Mouse (Mus musculus): ENCODE measurements around the gene Ltc4s.

The Ltc4s gene

DNA sequence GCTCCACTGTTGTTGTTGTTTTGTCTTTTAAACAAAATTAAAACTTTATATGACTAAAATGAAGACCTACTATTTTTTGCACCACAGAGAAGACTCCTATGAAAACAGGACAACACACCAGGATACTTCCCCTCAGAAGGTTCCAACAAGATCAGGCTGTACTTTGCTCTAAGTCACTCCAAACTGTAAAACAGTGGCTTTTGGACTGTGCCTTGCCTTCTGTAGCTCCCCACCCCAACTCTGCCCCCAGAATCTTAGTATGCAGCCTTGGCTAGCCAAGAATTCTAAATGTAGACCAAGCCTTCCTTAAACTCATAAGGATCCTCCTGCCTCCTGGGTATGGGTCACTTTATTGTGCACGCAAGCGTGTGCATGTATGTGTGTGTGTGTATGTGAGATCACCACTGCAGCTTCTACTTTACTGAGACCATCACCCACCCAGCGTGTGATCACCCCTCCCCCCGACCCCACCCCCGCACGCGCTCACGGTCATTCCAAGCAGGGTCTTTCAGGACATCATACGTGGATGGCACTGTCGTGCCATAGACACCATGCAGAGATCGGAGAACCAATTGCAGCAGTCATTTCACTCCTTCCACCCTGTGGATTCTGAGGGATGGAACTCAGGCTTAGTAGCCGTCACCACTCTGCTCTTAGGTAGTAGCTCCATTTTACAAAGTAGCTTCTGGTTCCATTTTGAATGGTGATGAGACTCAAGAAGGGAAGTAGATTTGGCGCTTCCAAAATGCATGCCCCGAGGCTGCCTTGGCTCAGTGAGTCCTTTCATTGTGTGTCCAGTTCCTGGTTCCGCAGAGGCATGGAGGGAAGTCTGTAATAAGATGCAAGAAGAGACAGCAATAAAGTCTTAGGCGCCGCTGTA is 14.4 kb downstream of the Ltc4s start:
- DNase-seq (ENCODE audit: low read depth), result no peak

DNA sequence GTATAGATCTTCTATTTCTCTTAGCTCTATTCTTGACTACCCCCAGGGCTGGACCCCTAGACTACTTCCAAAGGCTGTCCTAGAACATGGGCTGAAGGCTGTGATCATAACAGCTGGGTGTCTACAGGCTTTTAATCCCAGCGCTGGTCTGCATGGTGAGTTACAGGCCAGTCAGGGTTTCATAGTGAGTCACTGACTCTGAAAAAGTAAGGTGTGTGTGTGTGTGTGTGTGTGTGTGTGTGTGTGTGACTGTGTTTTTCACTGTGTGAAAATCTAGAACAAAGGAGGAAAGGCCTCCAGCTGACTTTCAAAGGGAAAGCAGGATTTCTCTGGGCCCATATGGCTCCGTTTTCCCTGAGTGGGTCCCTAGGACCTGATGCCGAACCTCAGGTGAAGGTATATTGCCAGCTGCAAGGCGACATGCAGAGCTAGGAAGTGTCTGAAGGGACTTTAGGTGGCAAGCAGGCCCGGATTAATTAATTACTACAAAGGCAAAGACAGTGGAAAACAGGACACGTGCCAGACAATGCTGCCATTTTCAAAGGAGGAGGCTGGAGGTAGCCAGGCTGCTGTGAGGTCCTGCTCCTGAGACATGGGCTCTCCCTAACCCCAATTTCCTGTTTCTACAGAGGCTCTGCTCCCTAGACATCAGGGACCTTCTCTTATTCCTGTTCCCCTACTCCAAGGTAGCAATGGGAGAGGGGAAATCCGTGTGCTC is 15.7 kb downstream of the Ltc4s start:
- DNase-seq (ENCODE audit: low read depth), result no peak

DNA sequence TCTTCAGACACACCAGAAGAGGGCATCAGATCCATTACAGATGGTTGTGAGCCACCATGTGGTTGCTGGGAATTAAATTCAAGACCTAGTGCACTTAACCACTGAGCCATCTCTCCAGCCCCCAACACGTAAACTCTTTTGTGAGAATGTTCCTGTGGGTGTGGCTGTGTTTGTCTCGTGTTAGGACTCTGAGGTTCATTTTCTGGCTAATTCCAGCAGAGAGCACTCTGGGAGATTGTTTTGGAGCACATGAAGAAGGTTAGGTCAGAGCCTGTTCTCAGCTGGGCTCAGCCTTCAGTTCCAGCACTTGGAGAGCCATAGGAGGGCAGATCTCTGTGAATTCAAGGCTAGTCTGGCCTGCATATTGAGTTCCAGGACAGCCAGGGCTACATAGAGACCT is 18.6 kb downstream of the Ltc4s start:
- no peak for DNase-seq (ENCODE audit: low read depth)

DNA sequence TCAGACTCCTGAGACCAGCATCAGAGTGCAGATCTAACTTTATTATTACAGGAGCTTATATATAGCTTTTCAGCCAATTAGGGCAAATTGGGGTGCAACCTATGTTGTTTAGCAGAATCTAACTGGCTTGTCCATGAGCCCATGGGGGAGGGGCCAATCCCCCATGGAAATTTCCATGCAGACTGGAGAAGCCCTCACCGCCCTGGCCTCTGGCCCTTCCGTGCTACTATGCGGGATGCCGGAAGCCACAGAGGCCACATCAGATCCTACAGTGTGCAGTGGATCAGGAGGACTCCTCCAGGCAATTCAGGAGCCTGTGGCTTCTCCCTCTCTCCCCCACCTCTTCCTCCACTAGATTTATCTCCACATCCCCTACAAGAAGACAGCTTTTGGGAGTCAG is 20.6 kb downstream of the Ltc4s start:
- no peak for DNase-seq (ENCODE audit: low read depth)

DNA sequence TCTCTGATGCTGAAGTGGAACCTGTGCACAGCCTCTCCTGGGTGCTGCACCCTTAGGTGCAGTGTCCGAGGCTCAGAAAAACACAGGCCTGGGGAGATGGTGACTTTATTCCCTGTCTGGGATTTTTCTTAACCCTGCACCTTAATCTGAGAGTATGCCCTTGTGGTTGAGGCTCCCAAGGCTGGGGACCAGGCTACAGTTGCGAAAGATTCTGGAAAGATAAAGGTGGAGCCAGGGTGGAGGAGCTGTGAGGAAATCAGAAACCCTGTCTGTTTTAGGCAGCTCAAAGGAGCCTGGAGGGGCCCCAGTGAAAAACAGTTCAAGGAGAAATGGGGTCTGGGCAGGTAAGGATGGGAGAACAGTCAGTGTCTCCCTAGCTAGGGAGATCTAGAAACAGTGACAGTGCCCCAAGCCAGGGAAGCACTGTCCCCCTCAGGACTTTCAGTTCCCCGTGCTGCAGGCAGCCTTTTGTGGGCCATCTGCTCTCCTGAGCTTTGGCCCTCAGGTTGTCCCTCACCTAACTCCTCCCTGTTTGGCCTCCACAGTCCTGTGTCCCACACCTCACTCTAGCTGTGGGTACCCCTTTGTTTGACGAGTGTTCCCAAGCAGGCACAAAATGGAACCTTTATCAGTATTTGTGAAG is 21.6 kb downstream of the Ltc4s start:
- DNase-seq (ENCODE audit: low read depth), result no peak

DNA sequence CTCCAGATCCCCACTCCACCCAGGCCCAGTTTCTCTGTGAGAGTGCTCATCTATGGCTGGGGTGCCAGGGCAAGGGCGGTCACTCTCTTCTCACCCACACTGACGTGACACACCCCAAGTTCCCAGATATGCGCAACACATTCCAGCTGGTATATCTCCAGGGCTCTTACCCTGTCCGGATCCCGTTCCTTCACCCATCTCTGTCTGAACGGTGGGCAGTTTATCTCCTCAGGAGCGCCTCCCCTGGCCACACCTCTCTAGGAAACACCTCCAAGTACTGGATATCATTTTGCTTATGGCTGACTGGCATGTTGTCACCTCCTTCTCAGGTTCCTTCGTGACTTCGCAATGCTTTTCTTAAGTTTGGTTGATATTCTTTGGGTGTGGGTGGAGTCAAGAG is 22.8 kb downstream of the Ltc4s start:
- DNase-seq (ENCODE audit: low read depth), result no peak

DNA sequence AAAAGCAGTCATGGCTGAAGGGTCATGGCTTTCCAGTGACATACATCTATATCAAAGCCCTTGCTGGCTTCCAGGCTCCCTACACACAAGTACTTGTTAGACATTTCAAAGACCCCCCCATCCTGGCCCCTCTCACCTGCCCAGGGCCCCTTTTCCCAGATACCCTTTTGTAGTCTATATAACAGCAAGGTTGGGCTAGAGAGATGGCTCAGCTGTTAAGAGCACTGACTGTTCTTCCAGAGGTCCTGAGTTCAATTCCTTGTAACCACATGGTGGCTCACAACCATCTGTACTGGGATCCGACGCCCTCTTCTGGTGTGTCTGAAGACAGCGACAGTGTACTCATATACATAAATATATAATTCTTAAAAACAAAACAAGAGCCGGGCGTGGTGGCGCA is 23.8 kb downstream of the Ltc4s start:
- DNase-seq (ENCODE audit: low read depth), result no peak

DNA sequence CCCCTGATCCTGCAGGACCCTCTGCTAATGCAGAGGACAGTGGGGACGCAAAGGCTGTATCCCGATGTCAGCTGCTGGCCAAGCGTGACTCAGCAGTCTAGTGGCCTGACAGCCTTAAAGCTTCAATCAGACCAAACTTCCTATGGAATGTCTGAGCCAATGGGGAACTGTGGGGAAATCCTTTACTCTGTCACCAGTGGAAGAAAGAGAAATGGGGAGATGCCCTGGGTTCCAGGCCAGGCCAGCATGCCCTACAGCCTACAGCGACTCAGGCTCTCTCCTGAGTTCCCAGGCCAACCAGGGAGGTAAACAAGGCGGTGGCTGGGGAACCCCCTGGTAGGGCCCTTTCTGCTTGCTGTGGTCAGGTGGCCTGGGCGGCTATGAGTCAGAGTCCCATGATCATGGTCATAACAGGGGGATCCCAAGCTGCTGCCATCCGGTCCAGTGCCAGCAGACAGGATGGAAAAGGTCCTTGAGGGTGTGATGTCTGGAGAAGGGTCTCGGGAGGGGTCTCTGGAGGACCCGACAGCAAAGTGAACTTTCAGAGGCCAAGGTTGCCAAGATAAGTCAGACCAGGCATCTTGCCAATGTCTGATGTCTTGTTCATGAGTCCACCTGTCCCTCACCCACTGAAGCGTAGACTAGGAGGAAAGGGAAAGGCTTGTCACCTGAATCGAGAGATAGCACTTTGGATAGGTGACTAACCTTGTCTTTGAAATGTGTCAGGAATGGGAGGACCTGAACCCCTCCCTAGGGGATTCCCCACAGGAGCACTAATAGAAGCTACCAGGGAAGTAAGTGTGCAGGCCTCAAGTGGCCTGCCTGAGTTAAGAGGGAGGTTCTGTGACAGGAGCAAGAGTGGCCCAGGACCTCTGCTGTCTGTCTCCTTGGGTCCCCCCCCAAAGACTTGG is 25.3 kb downstream of the Ltc4s start:
- DNase-seq (ENCODE audit: low read depth), result peak; percentile 95

DNA sequence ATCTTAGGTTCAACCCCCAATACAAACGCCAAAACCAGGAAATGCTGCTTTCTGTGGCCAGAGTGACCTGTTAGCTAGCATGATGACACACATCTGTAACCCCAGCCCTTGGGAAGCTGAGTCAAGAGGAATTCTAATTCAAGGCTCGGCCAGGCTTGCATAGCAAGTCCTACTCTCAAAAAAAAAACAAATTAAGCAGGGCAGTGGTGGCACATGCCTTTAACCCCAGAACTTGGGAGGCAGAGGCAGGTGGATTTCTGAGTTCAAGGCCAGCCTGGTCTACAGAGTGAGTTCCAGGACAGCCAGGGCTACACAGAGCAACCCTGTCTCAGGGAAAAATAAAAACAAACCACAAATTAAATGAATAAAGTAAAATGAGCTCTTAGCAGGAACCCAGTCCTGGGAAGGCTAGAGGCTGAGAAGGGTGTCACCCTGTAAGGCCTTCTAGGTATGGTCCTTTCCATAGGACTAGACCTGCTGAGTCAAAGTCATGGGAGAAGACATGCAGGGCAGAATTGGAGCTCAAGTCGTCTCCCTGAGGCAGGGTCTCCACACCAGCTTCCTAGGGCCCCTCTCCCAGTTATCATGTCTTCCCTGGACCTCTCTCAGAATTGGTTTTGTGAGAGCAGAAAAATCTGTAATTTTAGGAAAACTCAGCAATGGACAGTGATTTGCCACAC is 26.2 kb downstream of the Ltc4s start:
- DNase-seq (ENCODE audit: low read depth), result no peak

DNA sequence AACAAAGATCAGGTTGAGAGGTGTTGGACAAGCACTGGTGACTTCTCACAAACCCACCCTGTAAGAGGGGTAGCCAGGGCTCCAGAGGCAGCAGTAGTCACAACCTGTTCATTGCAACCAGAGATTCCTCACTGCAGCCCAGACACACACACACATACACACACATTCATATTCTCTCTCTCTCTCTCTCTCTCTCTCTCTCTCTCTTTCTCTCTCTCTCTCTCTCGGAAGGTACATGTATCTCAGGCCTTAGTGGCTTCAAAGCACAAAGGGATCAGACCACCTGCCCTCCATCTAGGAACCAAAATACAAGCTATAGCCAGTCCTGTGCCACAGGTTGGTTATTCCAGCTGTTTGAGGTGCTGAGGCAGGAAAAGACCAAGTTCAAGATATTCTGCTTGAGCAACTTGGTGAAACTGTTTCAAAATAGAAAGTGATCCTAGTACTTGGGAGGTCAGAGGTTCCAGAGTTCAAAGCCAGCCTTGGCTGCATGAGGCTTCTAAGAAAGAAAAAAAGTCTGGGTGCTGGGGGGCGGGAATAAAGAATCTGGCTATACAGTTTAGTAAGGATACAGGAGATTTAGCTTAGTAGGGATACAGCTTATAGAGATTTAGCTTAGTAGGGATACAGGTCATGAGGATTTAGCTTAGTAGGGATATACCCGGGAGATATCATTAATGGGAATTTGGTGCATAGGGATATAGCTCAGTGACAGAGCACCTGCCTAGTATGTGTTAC is 26.9 kb downstream of the Ltc4s start:
- no peak for DNase-seq (ENCODE audit: low read depth)

DNA sequence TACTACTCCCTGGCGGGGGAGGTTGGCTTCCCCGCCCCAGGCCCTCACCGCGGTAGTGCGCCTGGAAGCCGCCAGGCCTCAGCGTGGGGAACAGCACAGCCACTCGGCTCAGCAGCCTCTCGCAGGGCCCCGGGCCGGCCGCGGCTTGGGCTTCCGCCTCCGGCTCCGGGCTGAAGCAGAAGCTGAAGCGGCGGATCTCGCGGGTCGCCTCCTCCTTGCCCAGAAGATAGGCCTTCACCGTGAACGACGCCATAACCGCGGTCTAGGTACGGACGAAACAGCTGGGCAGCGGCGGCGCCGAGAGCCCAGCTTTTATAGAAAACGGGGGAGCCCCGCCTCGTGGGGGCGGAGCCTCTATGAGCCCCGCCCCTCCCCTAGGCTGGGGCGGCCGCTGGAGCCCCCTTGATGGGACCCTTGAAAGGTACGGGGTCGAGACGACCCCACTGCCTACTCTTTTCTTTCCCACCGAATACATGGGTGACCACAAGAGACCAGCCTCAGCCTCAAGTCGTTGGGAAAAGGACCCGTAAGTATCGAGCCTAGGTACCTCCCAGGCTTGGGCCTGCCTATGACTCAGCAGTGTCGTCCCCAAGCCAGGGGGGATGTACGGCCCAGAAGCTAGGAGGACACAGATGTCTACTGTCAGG is 27.8 kb downstream of the Ltc4s start, which contains the start of the genes Sqstm1 and Mgat4b:
Gene Sqstm1 (minus strand): TSS at position 323 of the 647 bp plus-strand sequence.
Gene Mgat4b (plus strand): TSS at position 386 of the 647 bp plus-strand sequence.
- no peak for DNase-seq (ENCODE audit: low read depth)

DNA sequence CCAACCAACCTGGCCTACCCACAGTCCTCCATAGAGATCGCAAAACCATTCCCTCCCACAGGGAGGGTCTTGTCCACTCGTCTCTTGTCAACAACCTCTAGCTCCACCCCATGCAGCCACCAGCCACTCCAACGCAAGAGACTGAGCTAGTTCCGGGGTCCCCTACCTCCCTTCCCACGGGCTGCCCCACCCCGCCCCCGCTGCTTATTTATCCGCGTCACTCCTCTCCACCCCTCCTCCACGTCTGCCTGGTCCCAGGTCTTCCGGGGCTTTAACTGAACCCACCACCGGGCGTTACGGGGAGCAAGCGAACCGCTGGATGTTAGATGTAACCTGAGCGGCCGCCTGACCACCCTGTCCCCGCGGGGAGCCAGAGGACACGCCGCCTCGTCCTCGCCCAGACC is 28.3 kb downstream of the Ltc4s start:
- peak; percentile 70 for DNase-seq (ENCODE audit: low read depth)

DNA sequence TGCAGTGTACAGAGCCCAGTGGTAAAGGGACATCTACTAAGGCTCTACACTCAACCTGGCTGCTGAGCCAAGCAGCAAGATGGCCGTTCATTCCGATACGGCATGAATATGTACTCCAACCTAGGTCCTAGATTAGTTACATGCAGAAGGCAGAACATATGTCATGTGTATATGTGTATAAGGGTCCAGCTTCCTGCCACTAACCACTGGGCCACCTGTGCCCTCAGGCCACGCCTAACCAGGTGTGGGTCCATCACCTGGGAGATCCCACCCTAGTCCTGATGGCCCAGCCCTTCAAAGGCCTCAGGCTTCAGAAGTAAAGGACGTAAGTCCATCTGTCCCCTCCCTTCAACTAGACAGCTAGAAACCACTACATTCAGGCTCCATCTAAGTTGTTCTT is 30.4 kb downstream of the Ltc4s start:
- no peak for DNase-seq (ENCODE audit: low read depth)

DNA sequence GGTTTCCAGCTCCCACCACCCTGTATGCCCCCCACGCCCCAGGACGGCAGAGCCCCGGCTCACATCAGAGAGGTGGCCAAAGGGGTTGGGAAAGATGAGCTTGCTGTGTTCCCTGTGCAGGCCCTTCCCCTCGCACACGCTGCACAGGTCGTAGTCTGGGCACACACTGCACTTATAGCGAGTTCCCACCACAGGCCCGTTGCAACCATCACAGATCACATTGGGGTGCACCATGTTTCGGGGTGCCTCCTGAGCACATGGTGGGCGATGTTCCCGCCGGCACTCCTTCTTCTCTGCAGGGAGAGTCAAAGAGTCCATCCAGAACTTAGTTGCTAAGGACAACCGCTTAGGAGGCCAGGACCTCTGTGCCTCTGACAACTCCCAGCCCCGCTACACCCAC is 31.1 kb downstream of the Ltc4s start:
- no peak for DNase-seq (ENCODE audit: low read depth)

DNA sequence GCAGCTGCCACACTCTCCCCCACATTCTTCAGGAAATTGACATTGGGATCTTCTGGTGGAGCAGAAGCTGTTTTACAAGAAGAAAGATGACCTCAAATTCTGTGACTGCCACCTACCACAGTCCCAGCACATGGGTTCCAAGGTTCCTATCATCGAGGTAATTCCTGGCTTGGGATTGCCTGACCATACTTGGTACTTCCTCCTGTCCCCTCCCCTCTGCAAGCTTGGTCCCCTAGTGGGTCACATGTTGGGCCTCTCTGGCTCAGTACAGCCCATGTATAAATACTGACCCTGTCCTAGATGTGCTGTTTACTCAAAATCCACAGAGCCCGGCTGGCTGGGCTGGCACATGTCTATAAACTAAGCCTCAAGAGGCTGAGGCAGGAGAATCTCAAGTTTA is 32.4 kb downstream of the Ltc4s start:
- DNase-seq (ENCODE audit: low read depth), result no peak

DNA sequence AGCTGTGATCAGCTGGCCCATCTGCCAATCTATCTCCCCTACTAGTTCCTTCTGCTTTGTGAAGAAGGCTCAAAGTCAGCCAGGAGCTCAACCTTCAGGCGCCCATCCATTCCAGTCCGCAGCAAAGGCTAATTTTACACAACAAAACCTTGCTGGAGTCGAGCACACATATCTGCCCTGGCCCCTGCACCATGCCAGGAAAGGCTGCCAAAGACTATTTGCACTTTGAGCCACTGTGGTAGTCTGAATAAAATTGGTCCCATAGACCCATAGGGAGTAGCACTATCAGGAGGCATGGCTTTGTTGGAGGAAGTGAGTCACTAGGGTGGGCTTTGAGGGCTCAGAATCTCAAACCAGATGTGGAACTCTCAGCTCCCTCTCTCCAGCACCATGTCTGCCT is 33.0 kb downstream of the Ltc4s start:
- no peak for DNase-seq (ENCODE audit: low read depth)

DNA sequence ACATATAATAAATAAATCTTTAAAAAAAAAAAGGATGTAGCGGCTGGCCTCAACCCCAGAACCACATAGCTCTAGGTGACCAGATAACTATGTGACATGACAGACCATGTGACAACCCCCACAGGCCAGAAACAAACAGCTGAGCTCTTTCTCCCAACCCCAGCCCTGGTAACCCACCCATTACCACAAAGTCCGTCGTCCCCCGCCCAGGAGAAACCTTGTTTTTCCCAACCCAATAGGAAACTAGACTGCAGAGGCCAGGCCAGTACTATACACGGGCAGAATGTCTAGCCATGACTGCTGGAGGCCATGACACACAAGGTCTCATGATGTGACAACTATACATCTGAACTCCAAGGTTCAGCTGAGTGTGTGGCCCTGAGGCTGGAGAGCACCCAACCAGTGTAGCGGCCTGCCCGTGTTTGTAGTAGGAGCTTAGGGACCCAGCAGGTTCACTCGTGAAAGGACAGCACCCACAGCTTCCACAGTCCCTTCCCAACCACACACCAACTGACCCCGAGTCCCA is 35.1 kb downstream of the Ltc4s start:
- DNase-seq (ENCODE audit: low read depth), result no peak

DNA sequence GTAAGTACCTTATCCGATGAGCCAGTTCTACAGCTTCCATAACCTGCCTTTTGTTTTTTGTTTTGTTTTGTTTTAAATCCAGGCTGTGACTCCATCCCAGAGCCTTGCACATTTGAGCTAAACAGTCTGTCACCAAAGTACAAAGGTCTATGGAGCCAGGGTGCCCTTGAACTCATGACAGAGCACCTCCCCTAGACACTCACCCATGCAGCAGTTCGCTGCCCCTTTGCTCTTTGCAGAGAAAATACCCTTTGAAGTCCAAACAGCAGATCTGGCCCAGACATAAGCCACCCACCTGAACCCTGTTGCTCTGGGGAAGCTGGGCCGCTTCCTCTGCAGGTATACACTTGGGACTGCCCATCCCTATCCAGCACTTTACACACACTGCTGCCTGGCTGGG is 36.8 kb downstream of the Ltc4s start:
- no peak for DNase-seq (ENCODE audit: low read depth)

DNA sequence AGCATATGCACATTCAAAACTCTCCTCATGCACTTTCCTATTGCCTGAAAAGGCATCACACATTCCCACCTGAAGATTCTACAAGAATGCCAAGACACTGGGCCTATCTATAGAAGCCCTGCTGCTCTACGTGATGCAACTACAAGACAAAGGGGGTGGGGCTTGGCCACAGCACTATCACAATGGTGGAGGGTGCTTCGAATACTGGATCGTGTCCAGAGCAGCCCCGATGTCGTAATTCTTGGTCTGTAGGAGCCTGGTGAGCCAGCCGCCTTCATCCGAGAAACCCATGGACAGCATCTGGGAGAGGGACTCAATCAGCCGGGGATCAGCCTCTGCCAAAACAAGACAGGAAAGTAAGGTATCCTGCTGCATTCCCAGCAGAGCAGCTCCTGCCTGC is 37.8 kb downstream of the Ltc4s start:
- DNase-seq (ENCODE audit: low read depth), result no peak

DNA sequence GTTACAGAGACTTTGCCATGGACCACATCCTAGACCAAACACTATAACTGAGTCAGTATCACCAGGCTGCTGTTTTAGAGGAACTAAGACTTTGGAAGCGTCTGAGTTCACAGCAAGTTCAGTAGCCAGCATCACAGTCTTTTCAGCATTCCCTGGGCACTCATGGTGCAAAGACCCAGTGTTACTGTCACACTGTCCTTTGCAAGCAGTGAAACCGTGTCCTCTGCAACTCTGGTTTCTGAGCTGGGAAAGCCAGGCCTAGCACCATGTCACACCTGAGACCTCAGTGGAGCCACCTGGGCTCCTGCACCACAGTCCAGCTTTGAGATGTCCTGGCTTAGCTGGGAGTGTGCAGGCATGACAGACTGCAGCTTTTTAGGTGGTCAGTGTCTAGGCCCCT is 39.5 kb downstream of the Ltc4s start:
- DNase-seq (ENCODE audit: low read depth), result no peak

All from fibroblast of lung, adult 2 months (primary cell).